Mouse (Mus musculus) gastrocnemius, postnatal 14 days (tissue): ENCODE data around the gene Tmem54. TPM values are rescaled to one million over a fixed set of nuclear protein-coding genes. Genes with fewer than 3 reads are reported as not detected.

Source experiments
- DNase-seq: peaks from one replicate; pipeline ENCODE4 v3.0.0; 2021; ENCODE audit warnings: mixed read lengths
- intact Hi-C: fragments of 180-260 bp; cut with DNase I; formaldehyde crosslinking; loops from one replicate; pipeline ENCODE4 v1.15.1; 2025; ENCODE audit warnings: low total_unique reads
- long read RNA-seq, 2 experiments: library from polyadenylated mRNA; stranded (forward); transcript quantifications; one replicate each; pipeline ENCODE4 v2.0.0; 2021
- total RNA-seq, 2 experiments: library from RNA; stranded (reverse); gene quantifications; 2 replicates each; pipeline ENCODE4 v1.2.3; 2021

Gene Tmem54
- total RNA-seq: not detected
- long read RNA-seq, experiment 1: 0 reads
- long read RNA-seq, experiment 2: 0 reads

DNA sequence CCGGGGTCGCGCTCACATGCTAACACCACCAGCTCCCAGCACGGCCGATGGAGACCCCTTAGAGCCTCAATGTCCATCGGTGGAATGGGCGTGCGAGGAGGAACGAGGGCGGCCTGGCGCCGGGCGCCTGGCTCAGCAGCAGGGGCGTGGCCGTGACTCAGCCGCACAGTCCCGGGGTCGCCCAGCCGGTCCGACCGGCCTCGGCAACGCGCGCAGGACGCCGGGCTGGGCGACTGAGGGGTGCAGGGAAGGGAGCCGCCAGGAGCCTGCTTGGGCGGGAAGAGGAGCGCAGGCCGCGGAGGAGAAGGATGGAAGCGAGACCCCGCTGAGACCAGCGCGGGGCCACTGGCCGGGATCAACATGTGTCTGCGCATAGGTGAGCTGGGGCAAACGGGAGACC, at the start of gene Tmem54:
Gene Tmem54, plus strand, starts transcription at position 193 of the 400 bp plus-strand sequence.
- intact Hi-C loops: no loop called here
- DNase-seq: no peak

DNA sequence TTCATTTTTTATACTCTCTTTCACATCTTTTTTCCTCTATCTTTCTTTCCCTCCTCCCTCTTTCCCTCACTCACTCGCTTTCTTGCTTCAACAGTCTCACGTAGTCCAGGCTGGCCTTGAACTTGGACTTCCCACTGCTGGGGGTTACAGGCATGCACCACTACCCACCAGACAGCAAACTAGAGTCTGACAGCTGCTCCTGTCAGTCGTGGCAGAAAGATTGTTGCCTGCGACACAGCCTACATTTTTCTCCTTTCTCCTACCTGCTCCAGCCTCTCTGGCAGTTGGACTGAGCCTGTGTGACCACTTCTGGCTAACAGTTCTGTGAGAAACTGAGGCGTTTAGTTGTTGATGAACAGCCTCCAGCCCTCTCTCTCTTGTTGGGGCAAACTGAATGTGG, 49.8 kb upstream of the Tmem54 start:
- DNase-seq: no peak
- intact Hi-C loops: no loop called here

DNA sequence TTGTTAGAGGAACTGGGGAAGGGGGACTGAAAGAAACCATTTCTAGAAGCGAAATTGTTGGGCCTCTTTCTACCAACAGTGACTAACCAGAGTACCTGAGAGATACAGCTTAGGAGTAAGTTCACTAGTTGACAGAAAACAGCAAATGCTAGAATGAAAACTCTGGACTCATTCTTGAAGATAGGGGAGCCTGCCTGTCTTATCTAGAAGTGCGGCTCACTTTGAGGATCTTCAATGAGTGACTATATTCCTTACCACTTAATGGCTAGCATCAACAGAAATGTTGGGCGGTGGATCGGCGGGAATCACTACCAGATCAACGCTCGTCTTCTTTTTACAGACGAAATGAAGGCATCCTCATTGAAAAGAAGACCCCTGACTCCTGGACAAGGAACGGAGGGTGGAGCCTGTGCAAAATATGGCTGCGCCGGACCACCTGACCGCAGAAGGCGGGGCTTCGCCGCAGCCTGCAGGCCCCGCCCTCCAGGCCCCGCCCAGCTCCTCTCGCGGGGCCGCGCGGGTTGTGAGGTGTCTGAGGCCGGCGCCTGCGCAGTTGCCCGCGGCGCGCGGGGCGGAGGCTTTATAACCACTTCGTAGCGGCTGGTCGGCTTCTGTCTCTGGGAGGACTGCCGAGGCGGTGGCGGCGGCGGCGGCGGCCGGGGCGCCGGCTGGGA, 47.7 kb upstream of the Tmem54 start:
- intact Hi-C loops: no loop called here
- peak; percentile 96 for DNase-seq

DNA sequence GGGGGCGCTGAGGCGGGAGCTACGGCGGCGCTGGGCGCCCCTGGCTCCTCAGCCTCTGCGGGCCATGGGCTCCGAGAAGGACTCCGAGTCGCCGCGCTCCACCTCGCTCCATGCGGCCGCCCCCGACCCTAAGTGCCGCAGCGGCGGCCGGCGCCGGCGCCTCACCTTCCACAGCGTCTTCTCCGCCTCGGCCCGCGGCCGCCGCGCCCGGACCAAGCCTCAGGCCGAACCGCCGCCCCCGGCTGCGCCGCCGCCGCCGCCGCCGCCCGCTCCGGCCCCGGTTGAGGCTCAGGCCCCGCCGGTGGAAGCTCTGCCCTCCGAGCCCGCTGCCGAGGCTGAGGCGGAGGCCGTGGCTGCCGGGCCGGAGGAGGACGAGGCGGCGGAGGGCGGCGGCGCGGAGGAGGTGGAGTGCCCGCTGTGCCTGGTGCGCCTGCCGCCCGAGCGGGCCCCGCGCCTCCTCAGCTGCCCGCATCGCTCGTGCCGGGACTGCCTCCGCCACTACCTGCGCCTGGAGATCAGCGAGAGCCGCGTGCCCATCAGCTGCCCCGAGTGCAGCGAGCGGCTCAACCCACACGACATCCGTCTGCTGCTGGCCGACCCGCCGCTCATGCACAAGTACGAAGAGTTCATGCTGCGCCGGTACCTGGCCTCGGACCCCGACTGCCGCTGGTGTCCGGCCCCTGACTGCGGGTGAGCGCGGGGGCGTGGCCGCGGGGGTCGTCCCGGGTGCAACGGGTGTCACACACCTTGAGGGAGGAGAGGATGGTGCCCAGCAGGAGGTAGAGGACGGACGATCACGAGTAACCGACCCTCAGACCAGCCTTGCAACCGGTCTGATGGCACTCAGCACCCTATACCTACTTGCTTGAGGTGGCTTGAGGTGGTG, 46.9 kb upstream of the Tmem54 start, which contains the start of gene Rnf19b:
Gene Rnf19b, plus strand, starts transcription at position 65 of the 886 bp plus-strand sequence.
- intact Hi-C loops: no loop called here

DNA sequence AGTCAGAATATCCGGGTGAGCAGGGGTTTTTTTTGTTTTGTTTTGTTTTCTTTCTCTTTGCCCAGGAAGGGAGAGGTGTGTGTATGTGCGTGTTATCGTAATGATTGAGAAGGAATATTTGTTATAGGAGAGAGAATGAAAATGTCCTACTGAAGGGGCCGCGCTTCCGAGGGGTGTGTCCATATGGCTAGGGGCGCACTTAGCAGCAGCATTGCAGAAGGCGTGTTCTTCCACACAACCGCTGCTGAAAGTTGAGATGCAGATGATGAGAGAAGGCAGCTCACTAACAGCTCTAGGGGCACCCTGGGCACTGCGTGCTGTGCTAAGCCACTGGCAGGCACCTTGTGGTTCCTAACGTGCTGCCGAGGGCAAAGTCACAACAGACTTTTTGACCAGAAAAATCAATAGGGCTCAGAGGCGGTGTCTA, 46.2 kb upstream of the Tmem54 start:
- intact Hi-C loops: no loop called here

More for the DNA sequence above, 46.9 kb upstream of the Tmem54 start, which contains the start of gene Rnf19b:
- DNase-seq: peak; percentile 53

DNA sequence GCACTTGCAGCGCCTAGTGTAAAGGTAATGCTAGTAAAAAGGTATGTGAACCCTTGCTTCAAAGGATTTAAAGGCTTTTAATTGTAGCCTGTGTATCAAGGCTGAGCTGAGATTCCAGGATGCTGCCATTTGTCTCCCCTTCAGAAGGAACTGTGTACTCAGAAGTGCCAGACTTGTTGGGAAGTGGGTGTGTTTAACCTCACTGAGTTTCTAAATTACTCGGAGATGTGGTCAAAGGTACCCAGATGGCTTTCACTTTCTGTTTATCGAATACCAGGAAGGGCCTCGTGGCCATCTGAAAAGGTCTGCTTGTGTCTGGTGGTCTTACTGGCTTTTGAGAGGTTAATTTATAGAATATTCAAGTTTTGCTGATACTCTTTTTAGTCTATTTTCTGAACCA, 45.4 kb upstream of the Tmem54 start:
- intact Hi-C loops: no loop called here
- no peak for DNase-seq

More for the DNA sequence above, 46.2 kb upstream of the Tmem54 start:
- no peak for DNase-seq

DNA sequence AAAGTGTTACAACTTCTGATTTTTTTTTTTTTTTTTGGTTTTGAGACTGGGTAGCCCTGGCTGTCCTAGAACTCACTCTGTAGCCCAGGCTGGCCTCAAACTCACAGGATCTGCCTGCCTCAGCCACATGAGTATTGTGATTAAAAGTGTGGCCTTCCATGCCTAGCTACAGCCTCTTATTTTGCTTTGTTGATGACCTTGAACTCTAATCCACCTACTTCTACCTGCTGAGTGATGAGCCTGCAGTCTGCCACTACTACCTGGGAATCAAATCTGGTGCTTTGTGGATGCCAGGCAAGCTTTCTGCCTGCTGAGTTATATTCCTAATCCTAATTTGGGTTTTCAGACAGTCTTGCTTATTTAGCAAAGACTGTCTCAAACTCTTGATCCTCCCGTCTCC, 43.9 kb upstream of the Tmem54 start:
- intact Hi-C loops: no loop called here
- DNase-seq: no peak

DNA sequence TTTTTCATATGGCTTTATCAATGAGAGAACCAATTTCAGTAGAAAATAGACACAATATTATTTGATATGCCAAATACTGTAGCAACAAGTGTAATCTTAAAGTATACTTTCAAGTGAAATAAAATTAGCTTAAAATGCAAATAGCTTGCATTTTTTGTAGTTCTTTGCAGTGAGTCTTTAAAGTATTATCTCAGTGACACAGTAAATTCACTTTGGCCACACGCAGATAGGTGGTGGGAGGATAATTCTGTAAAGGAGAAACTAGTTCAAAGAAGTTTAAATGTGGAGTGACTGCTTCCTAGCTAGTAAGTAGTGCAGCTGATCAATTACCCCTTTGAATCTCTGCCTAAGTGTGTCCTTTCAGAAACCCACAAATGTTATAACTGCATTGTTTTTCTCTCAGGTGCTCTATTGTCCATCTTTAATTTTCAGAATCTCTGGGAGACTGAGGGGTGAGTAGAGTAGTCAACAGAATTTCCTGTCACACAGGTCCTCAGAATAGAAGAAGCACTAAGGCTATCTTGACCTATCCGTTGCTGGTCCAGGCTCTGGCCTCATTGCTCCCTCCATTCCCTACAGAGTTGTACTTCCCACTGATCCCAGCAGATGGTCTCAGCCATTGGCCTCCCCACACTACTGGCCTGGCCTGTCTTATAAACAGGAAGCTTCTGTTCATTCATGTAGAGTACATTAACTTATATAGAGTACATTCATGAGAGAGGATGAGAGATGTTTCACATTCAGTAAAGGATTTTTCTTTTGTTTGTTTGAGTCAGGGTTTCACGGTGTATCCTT, 42.9 kb upstream of the Tmem54 start:
- intact Hi-C loops: no loop called here
- DNase-seq: no peak

DNA sequence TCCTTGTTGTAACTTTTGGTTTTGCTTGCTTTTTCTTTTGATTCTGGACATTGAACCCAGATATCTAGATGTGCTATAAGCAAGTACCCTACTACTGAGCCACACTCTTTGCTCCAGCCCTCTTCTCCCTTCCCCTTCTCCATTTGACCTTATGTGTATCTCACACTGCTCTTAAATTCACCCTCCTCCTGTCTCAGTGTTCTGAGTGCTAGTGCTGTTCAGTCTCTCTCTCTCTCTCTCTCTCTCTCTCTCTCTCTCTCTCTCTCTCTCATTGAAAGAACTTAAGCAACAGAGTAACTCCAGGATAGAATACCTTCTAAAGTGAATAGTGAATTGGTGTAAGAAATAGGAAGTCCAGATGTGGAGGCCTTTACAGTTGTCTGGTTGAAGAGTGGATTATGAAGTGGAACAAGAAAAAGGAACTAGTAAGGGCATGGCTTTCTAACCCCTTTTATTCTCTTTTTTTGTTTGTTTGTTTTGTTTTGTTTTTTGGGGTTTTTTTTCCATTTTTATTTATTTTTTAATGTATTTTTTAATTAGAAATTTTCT, 39.6 kb upstream of the Tmem54 start:
- no peak for DNase-seq
- intact Hi-C loops: no loop called here

DNA sequence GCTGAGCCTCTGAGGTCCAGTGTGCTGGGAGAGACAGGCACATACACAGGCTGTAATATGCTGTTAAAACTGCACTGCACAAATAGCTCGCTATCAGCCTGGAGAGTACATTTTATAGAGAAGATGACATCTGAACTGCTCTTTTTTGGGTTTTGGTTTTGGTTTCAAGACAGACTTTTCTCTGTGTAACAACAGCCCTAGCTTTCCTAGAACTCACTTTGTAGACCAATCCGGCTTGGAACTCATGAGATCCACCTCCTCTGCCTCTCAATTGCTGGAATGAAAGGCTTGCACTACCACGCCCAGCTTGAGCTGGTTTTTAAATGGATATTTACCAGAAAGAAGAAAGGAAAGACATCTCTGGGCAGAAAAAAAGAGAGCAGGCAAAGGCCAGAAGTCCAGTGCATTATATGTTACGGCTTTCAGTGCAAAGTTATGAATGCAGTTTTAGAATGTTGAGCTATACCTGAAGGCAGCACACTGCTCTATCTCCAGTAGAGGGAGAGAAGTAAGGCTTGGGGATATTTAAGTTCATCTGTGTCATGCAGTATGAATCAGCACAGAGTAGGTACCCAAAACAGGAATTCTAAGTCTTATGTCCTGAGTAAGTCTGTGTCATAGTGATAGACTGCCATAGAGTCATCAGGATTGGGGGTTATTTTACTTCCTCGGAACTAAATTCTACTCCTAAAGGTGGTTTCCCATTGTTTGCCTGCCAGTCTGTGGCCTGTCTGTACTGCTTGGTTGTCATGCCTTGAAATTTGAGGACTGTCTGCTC, 37.5 kb upstream of the Tmem54 start:
- no peak for DNase-seq
- intact Hi-C loops: no loop called here

DNA sequence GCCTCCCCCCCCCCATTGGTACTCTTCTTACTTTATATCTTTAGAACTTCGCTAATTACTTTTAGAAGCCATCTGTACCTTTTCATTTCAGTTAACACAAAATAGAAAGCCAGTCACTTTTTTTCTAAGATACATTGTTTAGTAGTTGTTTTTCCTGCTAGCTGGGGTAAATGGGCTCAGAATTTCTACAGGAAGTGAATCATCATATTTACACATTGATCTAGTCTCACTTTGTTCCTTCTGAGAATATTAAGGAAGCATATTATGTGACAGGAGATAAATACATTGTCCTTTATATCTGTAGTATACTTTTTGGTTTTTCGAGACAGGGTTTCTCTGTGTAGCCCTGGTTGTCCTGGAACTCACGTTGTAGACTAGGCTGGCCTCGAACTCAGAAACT, 36.5 kb upstream of the Tmem54 start:
- intact Hi-C loops: no loop called here
- no peak for DNase-seq

DNA sequence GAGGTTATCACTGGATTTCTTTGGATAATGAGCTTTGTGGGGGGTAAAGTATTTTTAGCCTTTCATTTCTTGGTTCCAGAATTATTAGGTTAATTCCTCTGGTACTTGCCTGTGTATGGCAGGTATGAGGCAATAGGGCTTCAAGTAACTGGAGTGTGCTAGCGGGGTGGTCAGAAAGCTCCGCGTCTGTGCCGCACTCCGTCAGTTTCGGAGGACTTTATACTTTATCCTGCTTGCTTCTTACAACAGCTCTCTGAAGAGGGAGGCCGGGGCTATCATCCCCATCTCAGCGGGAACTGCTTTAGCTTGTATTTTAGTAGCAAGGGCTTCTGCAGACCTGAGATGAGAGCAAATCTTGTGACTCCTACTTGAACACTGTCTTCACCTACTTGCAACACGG, 26.2 kb upstream of the Tmem54 start:
- intact Hi-C loops: no loop called here
- DNase-seq: no peak

DNA sequence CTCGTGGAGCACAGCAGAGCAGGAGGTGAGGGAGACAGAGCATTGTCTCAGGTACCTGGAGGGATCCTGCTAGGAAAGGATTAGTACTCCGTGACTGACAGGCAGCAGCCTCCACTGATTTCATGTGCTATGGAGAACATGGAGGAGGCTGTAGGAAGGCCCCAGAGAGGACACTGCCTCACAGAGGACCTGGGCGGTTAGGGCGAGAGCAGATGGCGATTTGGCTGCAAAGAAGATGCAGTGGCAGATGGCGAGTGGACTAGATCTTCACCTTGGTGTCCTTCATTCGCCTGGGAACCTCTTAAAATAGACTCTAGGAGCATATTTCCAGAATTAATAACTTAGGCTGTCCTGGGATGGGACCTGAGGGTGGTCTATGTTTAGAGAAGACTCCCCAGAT, 24.3 kb upstream of the Tmem54 start:
- DNase-seq: no peak
- intact Hi-C loops: no loop called here

DNA sequence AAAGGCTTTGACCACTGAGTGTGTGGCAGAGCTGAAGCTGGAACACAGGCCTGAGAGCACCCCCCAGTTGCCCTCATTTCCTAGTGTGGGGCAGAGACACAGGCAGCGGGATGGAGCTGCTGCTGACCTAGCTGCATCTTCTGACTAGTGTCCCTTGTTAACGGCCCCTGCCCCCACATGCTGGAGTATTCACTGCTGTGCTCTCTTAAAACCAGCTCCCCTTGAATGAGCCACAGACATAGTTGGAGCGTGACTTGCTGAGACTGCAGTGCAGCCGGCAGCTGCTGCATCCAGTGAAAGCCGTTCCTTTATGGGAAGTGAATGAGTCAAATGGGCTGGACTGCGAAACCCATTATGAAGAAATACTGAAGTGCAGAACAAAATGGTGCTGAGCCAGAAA, 23.8 kb upstream of the Tmem54 start:
- peak; percentile 24 for DNase-seq
- intact Hi-C loops: no loop called here

DNA sequence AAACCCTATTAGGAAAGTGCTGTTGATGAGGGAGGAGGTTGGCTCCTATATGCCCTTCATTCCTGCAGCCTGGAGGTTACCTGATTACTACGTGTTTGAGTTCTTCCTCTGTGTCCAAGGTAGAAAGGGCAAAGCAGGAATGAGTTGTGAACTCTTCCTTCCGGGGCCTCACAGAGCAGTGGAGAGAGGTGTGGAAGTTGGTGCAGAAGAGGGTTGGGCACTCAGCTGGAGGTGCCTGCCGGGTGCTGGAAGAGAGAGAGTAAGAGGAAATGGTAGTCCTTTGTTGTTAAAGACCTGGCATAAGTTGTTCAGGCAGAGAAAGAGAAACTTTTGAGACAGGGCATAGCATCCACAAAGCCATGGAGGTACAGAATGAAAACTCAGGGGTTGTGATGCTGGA, 23.4 kb upstream of the Tmem54 start:
- no peak for DNase-seq
- intact Hi-C loops: no loop called here

DNA sequence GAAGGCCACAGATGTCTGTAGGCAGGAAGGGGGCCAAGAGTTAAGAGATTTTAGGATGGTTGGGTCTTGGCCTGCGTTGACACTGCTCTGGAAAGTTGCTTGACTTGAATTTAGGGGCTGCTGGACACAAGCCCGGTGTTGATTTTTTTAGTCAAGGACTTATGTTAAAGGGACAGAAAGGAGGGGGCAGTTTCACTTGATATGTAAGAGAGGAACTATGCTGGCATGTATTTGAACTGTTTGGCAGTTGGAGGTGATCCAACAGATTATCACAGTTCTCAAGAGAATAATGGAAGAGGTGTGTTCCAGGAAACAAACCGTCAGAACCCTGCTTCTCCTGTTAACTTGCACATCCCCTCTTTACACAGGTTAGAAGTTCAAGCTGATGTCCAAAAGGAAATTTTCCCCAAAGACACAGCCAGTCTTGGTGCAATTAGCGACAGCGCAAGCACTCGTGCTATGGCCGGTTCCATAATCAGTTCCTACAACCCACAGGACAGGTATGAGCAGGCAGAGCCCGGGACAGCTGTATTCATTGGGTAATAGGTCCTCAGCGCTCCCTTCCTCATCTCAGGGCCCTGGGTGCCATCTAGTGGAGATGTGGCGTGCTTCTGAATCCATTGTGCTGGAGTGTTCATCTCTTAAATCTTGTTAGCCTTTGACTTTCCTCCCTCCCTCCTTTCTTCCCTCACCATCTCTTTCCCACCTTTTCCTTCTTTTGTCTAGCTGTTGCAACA, 22.8 kb upstream of the Tmem54 start:
- intact Hi-C loops: no loop called here
- DNase-seq: peak; percentile 56

DNA sequence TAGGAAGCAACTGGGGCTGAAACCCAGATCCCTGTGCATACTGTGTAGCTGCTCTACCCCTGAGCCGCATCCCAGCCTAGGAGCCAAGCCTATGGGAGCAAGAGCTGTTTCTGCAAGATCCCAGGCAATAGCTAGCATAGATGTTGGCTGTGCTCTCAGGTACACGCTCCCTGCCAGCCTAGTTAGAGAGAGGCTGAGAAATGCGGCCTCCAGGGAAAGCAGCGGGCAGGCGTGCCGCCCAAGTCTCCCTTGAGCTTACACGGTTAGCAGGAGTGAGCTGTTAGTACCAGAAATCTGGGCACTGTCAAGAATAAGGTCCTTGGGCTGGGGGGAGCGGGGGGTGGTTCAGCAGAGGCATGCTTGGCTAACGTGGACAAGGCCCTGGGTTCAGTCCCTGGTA, 20.5 kb upstream of the Tmem54 start:
- intact Hi-C loops: loop anchor here (2.0 kb wide), 1 partner anchor 116 kb away; no protein-coding TSS in a partner anchor
- no peak for DNase-seq

DNA sequence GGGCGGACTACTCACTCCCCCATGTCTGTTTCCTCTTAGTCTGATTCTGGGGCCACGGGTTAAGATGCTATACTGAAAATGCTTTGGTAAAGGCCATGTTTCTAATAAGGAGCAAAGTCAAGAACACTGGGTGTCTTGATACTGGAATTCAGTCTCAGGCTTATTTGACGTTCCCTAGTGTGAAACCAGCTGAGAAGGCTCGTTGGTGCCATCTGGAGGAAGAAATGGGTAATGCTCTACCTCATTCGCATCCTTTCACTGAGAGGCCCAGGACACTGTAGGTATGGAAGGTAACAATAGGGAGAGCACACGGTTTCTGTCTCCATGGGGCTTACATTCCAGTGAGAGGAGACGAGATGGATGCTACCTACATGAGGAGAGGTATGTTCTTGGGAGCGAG, 19.3 kb upstream of the Tmem54 start:
- intact Hi-C loops: no loop called here
- peak; percentile 44 for DNase-seq
